Mouse (Mus musculus) lung, adult 2 months (tissue): ENCODE data around the gene Fam19a5.

Experiments
- CTCF ChIP-seq: fragments of 200-500 bp; IDR thresholded peaks from 2 replicates; pipeline ENCODE4 v1.5.1; 2011; ENCODE audit warnings: mild to moderate bottlenecking, low read length, control low read depth; ENCODE audit not compliant: insufficient read depth
- POLR2A ChIP-seq: fragments of 200-500 bp; IDR thresholded peaks from 2 replicates; pipeline ENCODE4 v1.6.1; 2011; ENCODE audit warnings: low read depth, mild to moderate bottlenecking, control low read depth, low read length, borderline replicate concordance; ENCODE audit errors: extremely low read depth

DNA sequence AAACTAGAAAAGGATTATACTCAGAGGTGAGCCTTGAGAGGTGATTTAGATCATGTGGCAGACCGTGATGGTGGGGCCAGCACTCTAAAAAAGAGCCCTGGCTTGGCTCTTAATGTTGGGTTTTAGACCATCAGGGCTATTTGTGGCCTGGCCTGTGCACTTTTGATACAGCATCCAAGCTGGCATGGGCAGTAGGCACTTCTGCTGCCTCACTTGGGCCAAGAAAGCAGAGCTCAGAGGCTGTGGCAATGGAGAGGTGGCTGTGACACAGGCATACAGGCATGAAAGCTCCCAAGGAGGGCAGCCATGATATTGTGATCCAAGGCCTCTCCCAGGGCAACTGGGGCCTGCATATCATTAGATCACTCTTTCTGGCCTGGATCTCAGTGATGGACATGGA is 65.1 kb downstream of the Fam19a5 start:
- no peak for TF ChIP-seq POLR2A
- no peak for TF ChIP-seq CTCF
